Mouse (Mus musculus) intestine, postnatal 0 days (tissue): ENCODE results near the gene Atg13. TPM values are rescaled to one million over a fixed set of nuclear protein-coding genes. Genes with fewer than 3 reads are reported as not detected.
"Not testable (repeated sequence)": the region's sequence is repeated elsewhere in the genome, so short reads cannot be mapped to it uniquely, and the experiment has no call there.

Experiments
- ATAC-seq: fragments of 200-750 bp; cut with Nextera tagmentation; 2 replicates; pipeline ENCODE4 v1.8.0; 2017; ENCODE audit warnings: mild to moderate bottlenecking, moderate TSS enrichment, moderate library complexity
- H3K27ac ChIP-seq: fragments of 300-500 bp; sonication (generic); 2 replicates; pipeline ENCODE4 v1.5.1; 2014; ENCODE audit warnings: mild to moderate bottlenecking, low read depth, low read length, moderate library complexity
- H3K27me3 ChIP-seq: fragments of 300-500 bp; sonication (generic); replicated peaks from 2 replicates; pipeline ENCODE4 v1.6.1; 2014; ENCODE audit warnings: low read length, mixed read lengths; ENCODE audit not compliant: control insufficient read depth, insufficient read depth
- H3K36me3 ChIP-seq: fragments of 300-500 bp; sonication (generic); 2 replicates; pipeline ENCODE4 v1.6.1; 2014; ENCODE audit warnings: mild to moderate bottlenecking, moderate library complexity; ENCODE audit not compliant: control insufficient read depth, insufficient read depth
- H3K4me1 ChIP-seq: fragments of 300-500 bp; sonication (generic); replicated peaks from 2 replicates; pipeline ENCODE4 v1.6.1; 2014; ENCODE audit warnings: antibody characterized with exemption, low read length, mixed read lengths; ENCODE audit not compliant: control insufficient read depth, insufficient read depth
- H3K4me2 ChIP-seq: fragments of 300-500 bp; sonication (generic); replicated peaks from 2 replicates; pipeline ENCODE4 v1.6.1; 2014; ENCODE audit warnings: low read depth, mild to moderate bottlenecking, moderate library complexity
- H3K4me3 ChIP-seq: fragments of 300-500 bp; sonication (generic); 2 replicates; pipeline ENCODE4 v1.5.1; 2014; ENCODE audit warnings: low read depth, low read length
- H3K9ac ChIP-seq: fragments of 300-500 bp; sonication (generic); 2 replicates; pipeline ENCODE4 v1.6.1; 2014; ENCODE audit warnings: mild to moderate bottlenecking, low read depth, low read length
- H3K9me3 ChIP-seq: fragments of 300-500 bp; sonication (generic); 2 replicates; pipeline ENCODE4 v1.6.1; 2016; ENCODE audit warnings: mixed run types; ENCODE audit not compliant: control insufficient read depth
- CTCF ChIP-seq: sonication (generic); IDR thresholded peaks from 2 replicates; pipeline ENCODE4 v1.5.1; 2016; ENCODE audit warnings: low read depth, mild to moderate bottlenecking, control low read depth, antibody characterized with exemption, moderate library complexity
- WGBS: fragments of 180-500 bp; shearing (Covaris S2); extraction: QIAGEN DNeasy Blood & Tissue Kit; methylation state at CpG from one replicate; pipeline ENCODE4 v1.1.7; 2014; 5-methylcytosine and 5-hydroxymethylcytosine counted together
- polyA plus RNA-seq: library from polyadenylated mRNA; unstranded; fragments of >200 nt; fragmentation: Nextera tagmentation; extraction: Ambion mirVana; gene quantifications from 2 replicates; pipeline ENCODE4 v1.2.1, GENCODE M21; 2015

Gene Atg13
- polyA plus RNA-seq, 1 experiment from 2014 or later: 15.8 TPM

DNA sequence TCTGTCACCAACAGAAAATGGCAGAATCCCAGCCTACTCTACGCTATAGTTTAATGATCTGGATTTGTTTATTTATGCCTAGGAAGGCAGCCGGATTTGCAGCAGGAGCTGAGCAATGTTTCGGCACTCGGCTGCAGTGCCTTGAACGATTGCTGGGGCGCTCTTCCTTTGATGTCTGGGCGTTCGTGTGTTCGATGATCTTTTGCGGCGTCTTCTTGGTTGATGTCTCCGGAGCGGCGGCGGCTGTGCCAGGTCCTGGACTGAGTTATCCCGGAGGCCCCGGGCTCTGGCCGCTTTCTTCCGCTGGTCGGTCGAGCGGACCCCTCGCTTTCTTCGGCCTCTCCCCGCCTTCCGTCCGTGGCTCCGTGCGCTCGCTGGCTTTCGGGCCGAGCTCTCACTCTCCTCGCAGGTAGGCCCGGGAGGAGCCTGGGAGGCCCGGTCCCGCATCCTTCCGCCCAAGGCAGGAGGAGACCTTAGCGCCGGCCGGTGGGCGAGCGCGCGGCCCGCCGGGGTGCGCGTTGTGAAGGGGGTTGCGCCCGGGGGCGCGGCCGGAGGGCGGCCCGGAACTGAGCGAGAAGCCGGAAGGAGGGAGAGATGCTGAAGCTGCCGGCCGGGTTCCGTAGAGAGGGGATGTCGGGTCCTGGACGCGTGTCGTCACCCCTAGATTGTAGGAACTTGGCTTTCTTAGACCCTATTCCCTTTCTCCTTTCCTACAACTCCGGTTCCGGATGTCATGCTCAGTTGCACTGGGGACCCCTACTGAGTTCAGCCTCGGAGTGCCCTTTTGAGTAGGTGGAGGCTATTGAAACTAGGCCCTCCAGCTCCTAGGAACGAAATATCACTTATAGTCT is 19.8 kb upstream of the Atg13 start, which contains the start of gene Ambra1:
Ambra1 (plus strand) TSS at position 164 of the 851 bp plus-strand sequence.
- H3K4me1 ChIP-seq: no peaks in the 10 kb centered on the region; the same call in 1 of the 2 replicates

DNA sequence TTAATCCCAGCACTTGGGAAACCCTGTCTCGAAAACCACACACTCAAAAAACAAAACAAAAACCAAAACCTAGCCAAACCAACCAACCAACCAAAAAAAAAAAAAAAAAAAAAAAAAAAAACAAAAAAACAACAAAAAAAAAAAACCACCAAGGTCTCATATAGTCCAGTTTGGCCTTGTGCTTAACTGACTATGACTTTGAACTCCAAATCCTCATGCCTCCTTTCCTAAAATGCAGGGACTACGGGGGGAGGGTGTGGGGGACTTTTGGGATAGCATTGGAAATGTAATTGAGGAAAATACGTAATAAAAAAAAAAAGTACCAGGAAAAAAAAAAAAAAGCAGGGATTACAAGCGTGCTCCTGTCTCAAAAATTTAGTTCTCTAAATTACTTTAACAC is 19.2 kb upstream of the Atg13 start:
- H3K27ac ChIP-seq: no peak overlapping the region
- no peaks in the 10 kb centered on the region for H3K36me3 ChIP-seq
- peak overlapping the region; percentile 81; the same call in 1 of the 2 replicates for H3K9ac ChIP-seq
- WGBS: 14% methylated on average over 4 of the region's 4 CpGs
- H3K4me2 ChIP-seq: peak overlapping the region; percentile 75
- no peaks in the 10 kb centered on the region for H3K4me1 ChIP-seq
- H3K9me3 ChIP-seq: no peaks in the 10 kb centered on the region
- no peak for ATAC-seq
- H3K27me3 ChIP-seq: no peaks in the 10 kb centered on the region
- no peak for TF ChIP-seq CTCF
- H3K4me3 ChIP-seq: peak overlapping the region; percentile 92

More for the DNA sequence above, 19.8 kb upstream of the Atg13 start, which contains the start of gene Ambra1:
- Histone ChIP-seq H3K36me3 (no peaks in the 10 kb centered on the region), H3K27me3 (no peaks in the 10 kb centered on the region), H3K4me2 (peak within 1 kb of the TSS; percentile 75), H3K9me3 (no peaks in the 10 kb centered on the region), H3K27ac (peak within 1 kb of the TSS; percentile 91), H3K9ac (peak within 1 kb of the TSS; percentile 81), H3K4me3 (peak within 1 kb of the TSS; percentile 92)
- peak; percentile 55 for TF ChIP-seq CTCF
- WGBS: 0% methylated on average over 67 of the region's 68 CpGs
- peak; percentile 87 for ATAC-seq

DNA sequence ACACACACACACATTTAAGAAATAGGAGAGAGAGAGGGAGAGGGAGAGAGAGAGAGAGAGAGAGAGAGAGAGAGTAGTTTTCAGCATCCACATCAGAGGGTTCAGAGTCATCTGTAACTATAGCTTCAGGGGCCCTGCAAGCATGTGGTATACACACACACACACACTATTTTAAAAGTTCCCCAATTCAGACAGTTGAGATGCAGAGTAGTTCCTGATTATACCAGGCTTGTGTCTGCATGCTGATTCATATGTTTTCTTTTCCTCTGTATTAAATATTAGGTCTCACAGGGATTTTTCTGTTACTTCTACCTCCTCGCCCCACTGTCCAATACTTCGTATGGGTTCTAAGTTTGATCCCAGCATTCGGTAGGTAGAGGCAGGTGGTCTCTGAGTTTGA is 16.6 kb upstream of the Atg13 start:
- Histone ChIP-seq H3K9ac (no peak overlapping the region), H3K27ac (no peak overlapping the region), H3K9me3 (no peaks in the 10 kb centered on the region), H3K4me2 (no peak overlapping the region), H3K27me3 (no peaks in the 10 kb centered on the region), H3K4me3 (no peak overlapping the region), H3K36me3 (no peaks in the 10 kb centered on the region), H3K4me1 (no peaks in the 10 kb centered on the region)
- 86% methylated on average over 3 of the region's 3 CpGs for WGBS
- TF ChIP-seq CTCF: no peak
- no peak for ATAC-seq

GRCm38 (mm10) chr2:91725476-91725875 is 15.1 kb upstream of the Atg13 start:
- H3K9ac ChIP-seq, H3K4me1 ChIP-seq, ATAC-seq, H3K4me3 ChIP-seq, H3K4me2 ChIP-seq, H3K36me3 ChIP-seq, H3K27ac ChIP-seq, H3K27me3 ChIP-seq, H3K9me3 ChIP-seq: not testable (repeated sequence)
- WGBS: 38% methylated on average over 4 of the region's 4 CpGs

GRCm38 (mm10) chr2:91724716-91725115 is 14.3 kb upstream of the Atg13 start:
- Histone ChIP-seq H3K4me2 (no peak overlapping the region), H3K36me3 (peaks cover 13% of the 10 kb centered on the region), H3K9me3 (no peaks in the 10 kb centered on the region), H3K4me3 (no peak overlapping the region), H3K4me1 (no peaks in the 10 kb centered on the region), H3K27ac (no peak overlapping the region), H3K9ac (no peak overlapping the region), H3K27me3 (no peaks in the 10 kb centered on the region)
- 65% methylated on average over 2 of the region's 2 CpGs for WGBS
- no peak for ATAC-seq
- no peak for TF ChIP-seq CTCF

GRCm38 (mm10) chr2:91723951-91724350 is 13.6 kb upstream of the Atg13 start:
- ATAC-seq: no peak
- Histone ChIP-seq H3K4me2 (no peak overlapping the region), H3K4me1 (no peaks in the 10 kb centered on the region), H3K4me3 (no peak overlapping the region), H3K27ac (no peak overlapping the region), H3K36me3 (peaks cover 13% of the 10 kb centered on the region), H3K9me3 (no peaks in the 10 kb centered on the region), H3K9ac (no peak overlapping the region), H3K27me3 (no peaks in the 10 kb centered on the region)
- no peak for TF ChIP-seq CTCF
